Mouse (Mus musculus) ES-Bruce4 (cell line): ENCODE data around the gene B3gnt3.

Experiments
- CTCF ChIP-seq: IDR thresholded peaks from one replicate; pipeline ENCODE4 v1.8.1; 2011; ENCODE audit warnings: low read depth, low read length
- EP300 ChIP-seq: IDR thresholded peaks from 2 replicates; pipeline ENCODE4 v1.6.1; 2011; ENCODE audit warnings: low read depth, low read length; ENCODE audit not compliant: insufficient read depth
- POLR2A ChIP-seq: IDR thresholded peaks from one replicate; pipeline ENCODE4 v1.8.1; 2011; ENCODE audit warnings: low read length; ENCODE audit not compliant: insufficient read depth

DNA sequence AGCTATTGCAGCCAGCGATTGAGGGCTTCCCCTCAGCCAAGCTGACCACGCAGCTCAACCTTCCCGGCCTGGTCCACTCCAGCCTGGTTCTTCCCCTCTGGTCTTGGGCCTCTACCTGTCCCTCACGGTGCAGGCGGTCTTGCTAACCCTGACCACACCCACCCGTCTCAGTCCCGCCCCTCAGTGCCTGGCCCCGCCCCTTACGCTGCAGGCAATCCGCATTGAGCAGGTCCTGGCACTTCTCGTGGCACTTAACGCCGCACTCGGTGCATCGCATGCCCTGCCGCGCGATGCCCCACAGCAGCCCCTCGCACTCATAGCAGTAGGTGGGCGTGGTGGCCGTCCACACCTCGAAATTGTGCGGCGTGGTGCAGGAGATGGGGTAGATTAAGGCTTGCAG lies 47.0 kb downstream of the B3gnt3 start:
- no peak for TF ChIP-seq CTCF
- TF ChIP-seq POLR2A: no peak
- no peak for TF ChIP-seq EP300
